Mouse (Mus musculus): ENCODE measurements around the gene Galnt4. TPM values are rescaled to one million over a fixed set of nuclear protein-coding genes. Genes with fewer than 3 reads are reported as not detected.

The Galnt4 gene
- polyA plus RNA-seq (2021; fragmentation: Nextera tagmentation) = 0.67 and 1.4 TPM in 2 replicates
- long read RNA-seq, experiment 1, full-length matches to known transcripts = 5 of 5 reads
- long read RNA-seq, experiment 1, partial matches to known transcripts = 0 of 5 reads
- long read RNA-seq, experiment 1, other reads (novel, unspliced or antisense) = 0 of 5 reads
- long read RNA-seq, experiment 2, full-length matches to known transcripts = 15 of 15 reads
- long read RNA-seq, experiment 2, partial matches to known transcripts = 0 of 15 reads
- long read RNA-seq, experiment 2, other reads (novel, unspliced or antisense) = 0 of 15 reads

GRCm38 (mm10) chr10:99107964-99108363, at the start of gene Galnt4:
Galnt4 (plus strand) TSS chr10:99108159.

GRCm38 (mm10) chr10:99106703-99107631, 992 bp upstream of the Galnt4 start, which contains the start of gene Poc1b:
Poc1b (plus strand) TSS chr10:99107036.

GRCm38 (mm10) chr10:99126225-99126624, 18.3 kb downstream of the Galnt4 start, which contains the start of gene Phxr2:
Phxr2 (minus strand) TSS chr10:99126325.

Other genes with a start within 250 kb of the Galnt4 start
- 696 and 795 TPM in 2 replicates for gene Atp2b1, start 193.8 kb upstream of the Galnt4 start, polyA plus RNA-seq (2021; fragmentation: Nextera tagmentation)
- gene Poc1b, start 1.1 kb upstream of the Galnt4 start, polyA plus RNA-seq (2021; fragmentation: Nextera tagmentation) = 2.1 and 3.2 TPM in 2 replicates
- gene Phxr2, start 18.2 kb downstream of the Galnt4 start, polyA plus RNA-seq (2021; fragmentation: Nextera tagmentation) = not detected in 2 replicates
- gene Dusp6, start 155.1 kb downstream of the Galnt4 start, polyA plus RNA-seq (2021; fragmentation: Nextera tagmentation) = 39.0 and 40.6 TPM in 2 replicates

All from layer of hippocampus, adult 6 months (tissue).